Mouse (Mus musculus) ES-Bruce4 (cell line): Measurements from ENCODE around the gene Bcl2l12.

Experiments
- EP300 ChIP-seq: IDR thresholded peaks from 2 replicates; pipeline ENCODE4 v1.6.1; 2011; ENCODE audit warnings: low read depth, low read length; ENCODE audit not compliant: insufficient read depth
- POLR2A ChIP-seq: IDR thresholded peaks from one replicate; pipeline ENCODE4 v1.8.1; 2011; ENCODE audit warnings: low read length; ENCODE audit not compliant: insufficient read depth

DNA sequence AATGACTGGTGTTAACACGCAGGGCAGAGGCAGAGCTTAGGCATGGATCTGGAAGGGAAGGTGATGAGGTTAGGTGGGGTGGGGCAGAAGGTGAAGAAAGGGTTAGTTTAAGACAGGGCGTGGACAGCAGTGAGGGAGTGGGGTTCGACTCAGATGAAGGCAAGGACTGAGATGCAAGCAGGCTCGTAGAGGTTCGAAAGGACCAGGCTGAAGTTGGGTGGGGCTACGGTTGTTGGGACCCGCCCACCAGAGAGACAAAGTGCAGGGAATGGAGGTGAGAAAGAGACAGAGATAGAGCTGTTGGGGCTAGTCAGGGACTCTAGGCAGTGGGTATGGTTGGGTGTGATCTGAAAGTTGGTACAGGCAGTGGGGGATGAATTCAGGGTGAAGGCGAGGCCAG, 36.2 kb downstream of the Bcl2l12 start:
- TF ChIP-seq EP300 (no peak), POLR2A (no peak)
